Mouse (Mus musculus) cerebellum, adult 2 months (tissue): ENCODE measurements at regions not wholly inside any gene's neighbourhood (a gene's known extent, or its start where the extent isn't known, plus 50 kb on each side); places are given as distances from the start of the nearest gene placed in this dataset.

ENCODE experiments used
- CTCF ChIP-seq: fragments of 200-500 bp; IDR thresholded peaks from 2 replicates; pipeline ENCODE4 v1.5.1; 2011; ENCODE audit warnings: low read depth, mild to moderate bottlenecking, control low read depth, low read length, moderate library complexity, borderline replicate concordance; ENCODE audit not compliant: insufficient read depth
- POLR2A ChIP-seq: fragments of 200-500 bp; IDR thresholded peaks from 2 replicates; pipeline ENCODE4 v1.6.1; 2011; ENCODE audit warnings: low read length, control low read depth, borderline replicate concordance; ENCODE audit not compliant: insufficient read depth

GRCm38 (mm10) chr14:111413543-111413942 lies 261.4 kb upstream of the Slitrk5 start:
- TF ChIP-seq POLR2A (no peak), CTCF (no peak)
